Mouse (Mus musculus) testis, adult 2 months (tissue): ENCODE data around the gene Cnp.

ENCODE experiments used
- CTCF ChIP-seq: fragments of 200-500 bp; IDR thresholded peaks from 2 replicates; pipeline ENCODE4 v1.5.1; 2012; ENCODE audit warnings: low read depth, mild to moderate bottlenecking, inconsistent platforms, low read length, moderate library complexity; ENCODE audit not compliant: control insufficient read depth, insufficient read depth, insufficient replicate concordance
- POLR2A ChIP-seq: fragments of 200-500 bp; IDR thresholded peaks from 2 replicates; pipeline ENCODE4 v1.6.1; 2012; ENCODE audit warnings: low read depth, mild to moderate bottlenecking, inconsistent platforms, low read length, moderate library complexity; ENCODE audit not compliant: control insufficient read depth

DNA sequence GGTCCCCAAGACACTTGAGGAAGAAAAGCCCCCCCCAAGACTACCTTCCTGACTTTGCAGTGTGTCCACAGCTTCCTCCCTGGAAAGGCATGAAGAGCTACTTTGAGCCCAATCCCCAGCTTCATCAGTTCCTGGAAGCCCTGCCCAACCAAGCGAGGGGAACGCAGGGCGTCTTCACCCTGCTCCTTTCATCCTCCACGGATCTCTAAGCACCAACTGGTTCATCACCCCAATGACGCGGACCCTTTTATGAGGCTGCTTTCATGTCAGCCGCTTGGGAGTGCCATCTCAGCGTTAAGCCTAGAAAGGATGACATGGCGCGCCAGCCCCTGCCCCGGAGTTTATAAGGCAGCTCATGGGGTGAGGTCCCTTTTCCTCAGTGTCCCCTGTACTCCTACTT, 45.3 kb downstream of the Cnp start, which contains the start of gene Dnajc7:
- TF ChIP-seq CTCF (no peak), POLR2A (peak; percentile 58; the same call in 1 of the 2 replicates)
